Mouse (Mus musculus) midbrain, embryonic 10.5 days (tissue): ENCODE data around the gene Ghrh. TPM values are rescaled to one million over a fixed set of nuclear protein-coding genes. Genes with fewer than 3 reads are reported as not detected.
"Not testable (repeated sequence)": the region's sequence is repeated elsewhere in the genome, so short reads cannot be mapped to it uniquely, and the experiment has no call there.

Experiments used
- DNase-seq: peaks from one replicate; pipeline ENCODE4 v3.0.0-alpha.2; 2017; ENCODE audit warnings: low spot score
- H3K27ac ChIP-seq: fragments of 300-500 bp; sonication (generic); replicated peaks from 2 replicates; pipeline ENCODE4 v1.5.1; 2016; ENCODE audit warnings: mild to moderate bottlenecking
- H3K27me3 ChIP-seq: fragments of 300-500 bp; sonication (generic); 2 replicates; pipeline ENCODE4 v1.6.1; 2016; ENCODE audit warnings: low read depth, mild to moderate bottlenecking; ENCODE audit not compliant: poor library complexity, severe bottlenecking
- H3K36me3 ChIP-seq: fragments of 300-500 bp; sonication (generic); 2 replicates; pipeline ENCODE4 v1.6.1; 2016; ENCODE audit warnings: mild to moderate bottlenecking, moderate library complexity
- H3K4me1 ChIP-seq: fragments of 300-500 bp; sonication (generic); 2 replicates; pipeline ENCODE4 v1.6.1; 2016
- H3K4me3 ChIP-seq: fragments of 300-500 bp; sonication (generic); 2 replicates; pipeline ENCODE4 v1.5.1; 2016; ENCODE audit warnings: mild to moderate bottlenecking, moderate library complexity
- H3K9me3 ChIP-seq: fragments of 300-500 bp; sonication (generic); replicated peaks from 2 replicates; pipeline ENCODE4 v1.6.1; 2016; ENCODE audit warnings: mild to moderate bottlenecking
- WGBS: fragments of 180-500 bp; shearing (Covaris S2); methylation state at CpG from one replicate; pipeline ENCODE4 v1.1.7; 2016; 5-methylcytosine and 5-hydroxymethylcytosine counted together
- polyA plus RNA-seq: library from polyadenylated mRNA; unstranded; fragments of >200 nt; fragmentation: Nextera tagmentation; extraction: Ambion mirVana; gene quantifications from 2 replicates; pipeline ENCODE4 v1.2.1, GENCODE M21; 2016

Ghrh gene
- polyA plus RNA-seq, result 0.42 and 1.1 TPM in 2 replicates

- peaks cover 38% of the 10 kb centered on the region for H3K4me1 ChIP-seq
- no peak for DNase-seq
- H3K4me3 ChIP-seq, result no peak within 1 kb of the TSS
- WGBS, result 72% methylated on average over 26 of the region's 26 CpGs
- no peaks in the 10 kb centered on the region for H3K27me3 ChIP-seq
- peak within 1 kb of the TSS; percentile 78 for H3K27ac ChIP-seq
- H3K9me3 ChIP-seq, result no peaks in the 10 kb centered on the region
- no peaks in the 10 kb centered on the region for H3K36me3 ChIP-seq
These were observed at the start of gene Ghrh for GRCm38 (mm10) chr2:157347361-157348159. Ghrh (minus strand) TSS chr2:157347506.

GRCm38 (mm10) chr2:157395960-157396359, 48.7 kb upstream of the Ghrh start:
- Histone ChIP-seq H3K27me3 (no peaks in the 10 kb centered on the region), H3K4me3 (no peak overlapping the region), H3K27ac (no peak overlapping the region; the same call in 1 of the 2 replicates), H3K36me3 (peaks cover 62% of the 10 kb centered on the region), H3K4me1 (peaks cover 7% of the 10 kb centered on the region), H3K9me3 (peaks cover 8% of the 10 kb centered on the region)
- no peak for DNase-seq
- WGBS, result 60% methylated on average over 13 of the region's 13 CpGs

- Histone ChIP-seq H3K27ac (0 out of 2 replicates have a peak overlapping the region, but pooled peaks have one; percentile 38), H3K9me3 (peaks cover 8% of the 10 kb centered on the region), H3K4me1 (peaks cover 7% of the 10 kb centered on the region), H3K36me3 (peaks cover 65% of the 10 kb centered on the region), H3K27me3 (no peaks in the 10 kb centered on the region), H3K4me3 (no peak overlapping the region)
- 73% methylated on average over 5 of the region's 5 CpGs for WGBS
- DNase-seq, result no peak
These were observed 48.1 kb upstream of the Ghrh start for GRCm38 (mm10) chr2:157395371-157395770.

- Histone ChIP-seq H3K36me3 (peaks cover 68% of the 10 kb centered on the region), H3K4me3 (no peak overlapping the region), H3K27me3 (no peaks in the 10 kb centered on the region), H3K27ac (0 out of 2 replicates have a peak overlapping the region, but pooled peaks have one; percentile 38), H3K9me3 (peaks cover 8% of the 10 kb centered on the region), H3K4me1 (peaks cover 7% of the 10 kb centered on the region)
- no peak for DNase-seq
- 75% methylated on average over 6 of the region's 6 CpGs for WGBS
These were observed 47.6 kb upstream of the Ghrh start for GRCm38 (mm10) chr2:157394868-157395267.

- H3K27me3 ChIP-seq, result no peaks in the 10 kb centered on the region
- H3K4me1 ChIP-seq, result peaks cover 7% of the 10 kb centered on the region
- no peak overlapping the region for H3K4me3 ChIP-seq
- 95% methylated on average over 4 of the region's 4 CpGs for WGBS
- H3K9me3 ChIP-seq, result peaks cover 7% of the 10 kb centered on the region
- H3K27ac ChIP-seq, result no peak overlapping the region
- H3K36me3 ChIP-seq, result peaks cover 75% of the 10 kb centered on the region
- DNase-seq, result no peak
These were observed 46.2 kb upstream of the Ghrh start for GRCm38 (mm10) chr2:157393549-157393948.

GRCm38 (mm10) chr2:157392331-157392730, 45.0 kb upstream of the Ghrh start:
- H3K27me3 ChIP-seq, result no peaks in the 10 kb centered on the region
- 95% methylated on average over 2 of the region's 2 CpGs for WGBS
- H3K4me3 ChIP-seq, result no peak overlapping the region
- no peak for DNase-seq
- H3K4me1 ChIP-seq, result peaks cover 7% of the 10 kb centered on the region
- no peak overlapping the region for H3K27ac ChIP-seq
- H3K36me3 ChIP-seq, result peaks cover 74% of the 10 kb centered on the region
- no peaks in the 10 kb centered on the region for H3K9me3 ChIP-seq

GRCm38 (mm10) chr2:157389591-157389921, 42.2 kb upstream of the Ghrh start:
- no peak overlapping the region for H3K27ac ChIP-seq
- peaks cover 64% of the 10 kb centered on the region for H3K36me3 ChIP-seq
- no peaks in the 10 kb centered on the region for H3K27me3 ChIP-seq
- H3K4me3 ChIP-seq, result no peak overlapping the region
- no peak for DNase-seq
- WGBS, result 91% methylated on average over 7 of the region's 7 CpGs
- H3K4me1 ChIP-seq, result peaks cover 12% of the 10 kb centered on the region
- H3K9me3 ChIP-seq, result no peaks in the 10 kb centered on the region

- WGBS, result 96% methylated on average over 14 of the region's 14 CpGs
- H3K27me3 ChIP-seq, H3K4me3 ChIP-seq, H3K9me3 ChIP-seq, H3K27ac ChIP-seq, DNase-seq: not testable (repeated sequence)
- Histone ChIP-seq H3K36me3 (peaks cover 66% of the 10 kb centered on the region), H3K4me1 (peaks cover 14% of the 10 kb centered on the region)
These were observed 41.7 kb upstream of the Ghrh start for GRCm38 (mm10) chr2:157388901-157389590.

GRCm38 (mm10) chr2:157384836-157385235, 37.5 kb upstream of the Ghrh start:
- no peaks in the 10 kb centered on the region for H3K9me3 ChIP-seq
- peaks cover 31% of the 10 kb centered on the region for H3K4me1 ChIP-seq
- no peak overlapping the region for H3K4me3 ChIP-seq
- no peaks in the 10 kb centered on the region for H3K27me3 ChIP-seq
- peaks cover 69% of the 10 kb centered on the region for H3K36me3 ChIP-seq
- peak overlapping the region; percentile 61 for H3K27ac ChIP-seq
- DNase-seq, result no peak
- WGBS, result 68% methylated on average over 4 of the region's 4 CpGs

GRCm38 (mm10) chr2:157376995-157377394, 29.7 kb upstream of the Ghrh start:
- peaks cover 44% of the 10 kb centered on the region for H3K36me3 ChIP-seq
- no peaks in the 10 kb centered on the region for H3K9me3 ChIP-seq
- 54% methylated on average over 3 of the region's 3 CpGs for WGBS
- H3K4me3 ChIP-seq, result no peak overlapping the region
- H3K4me1 ChIP-seq, result peaks cover 25% of the 10 kb centered on the region
- DNase-seq, result no peak
- H3K27ac ChIP-seq, result no peak overlapping the region
- H3K27me3 ChIP-seq, result peaks cover 3% of the 10 kb centered on the region; the same call in 1 of the 2 replicates

- WGBS, result 16% methylated on average over 14 of the region's 14 CpGs
- peak; percentile 39 for DNase-seq
- Histone ChIP-seq H3K9me3 (no peaks in the 10 kb centered on the region), H3K4me1 (peaks cover 28% of the 10 kb centered on the region), H3K27ac (peak overlapping the region; percentile 75), H3K4me3 (peak overlapping the region; percentile 30), H3K27me3 (peaks cover 3% of the 10 kb centered on the region; the same call in 1 of the 2 replicates), H3K36me3 (peaks cover 42% of the 10 kb centered on the region)
These were observed 28.8 kb upstream of the Ghrh start for GRCm38 (mm10) chr2:157375794-157376757.

- H3K4me1 ChIP-seq, result peaks cover 28% of the 10 kb centered on the region
- H3K27me3 ChIP-seq, result peaks cover 3% of the 10 kb centered on the region; the same call in 1 of the 2 replicates
- H3K4me3 ChIP-seq, result no peak overlapping the region
- H3K9me3 ChIP-seq, result no peaks in the 10 kb centered on the region
- 0 out of 2 replicates have a peak overlapping the region, but pooled peaks have one; percentile 75 for H3K27ac ChIP-seq
- no peak for DNase-seq
- 70% methylated on average over 8 of the region's 8 CpGs for WGBS
- H3K36me3 ChIP-seq, result peaks cover 36% of the 10 kb centered on the region
These were observed 27.7 kb upstream of the Ghrh start for GRCm38 (mm10) chr2:157375051-157375450.
